Mouse (Mus musculus): Measurements from ENCODE around the gene Jak1. TPM values are rescaled to one million over a fixed set of nuclear protein-coding genes. Genes with fewer than 3 reads are reported as not detected.

Jak1 gene
- polyA plus RNA-seq, 1 experiment from 2014 or later: 106 TPM

DNA sequence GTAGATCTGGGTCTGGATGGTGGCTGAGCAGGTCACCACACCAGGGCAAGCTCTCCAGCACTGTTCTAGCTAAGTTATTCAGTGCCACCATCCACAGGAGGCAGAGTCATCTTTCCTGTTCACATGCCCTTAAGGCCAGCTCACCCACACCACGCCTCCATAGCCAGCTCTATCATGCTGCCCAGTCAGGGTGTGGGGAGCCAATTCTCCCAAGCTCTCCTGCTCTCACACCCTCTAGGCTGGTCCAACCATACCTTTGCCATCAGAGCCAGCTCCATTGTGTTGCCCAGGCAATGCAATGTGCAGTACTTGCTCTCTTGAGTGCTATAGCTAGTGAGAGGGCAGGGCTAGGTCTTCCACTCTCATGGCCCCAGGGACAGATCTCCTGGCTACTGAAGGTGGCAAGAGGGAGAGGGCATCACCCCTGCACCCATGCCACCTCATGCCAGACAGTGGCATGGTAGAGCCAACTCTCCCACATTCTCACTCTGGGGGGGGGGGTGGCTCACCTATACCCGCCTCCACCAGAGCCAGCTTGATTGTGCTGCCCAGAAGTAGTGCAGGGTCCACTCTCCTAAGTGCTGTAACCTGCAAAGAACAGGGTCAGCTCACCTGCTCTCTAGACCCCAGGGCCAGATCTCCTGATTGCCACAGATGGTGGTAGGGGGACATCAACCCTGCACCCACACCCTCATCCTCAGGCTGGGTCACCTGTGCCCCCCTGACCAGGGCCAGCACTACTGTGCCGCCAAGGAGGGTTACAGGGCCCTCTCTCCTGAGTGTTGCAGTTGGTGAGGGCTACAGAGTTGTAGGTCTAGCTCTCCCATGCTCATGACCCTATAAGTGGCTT is 25.5 kb downstream of the Jak1 start:
- H3K27ac ChIP-seq: no peak overlapping the region
- 100% methylated on average over 2 of the region's 3 CpGs for WGBS (ENCODE audit: missing documents)
- peaks cover 95% of the 10 kb centered on the region for H3K79me2 ChIP-seq (ENCODE audit: inconsistent target)
- H3K4me3 ChIP-seq (ENCODE audit: inconsistent target): no peak overlapping the region
- H3K36me3 ChIP-seq (ENCODE audit: inconsistent target): no peaks in the 10 kb centered on the region

DNA sequence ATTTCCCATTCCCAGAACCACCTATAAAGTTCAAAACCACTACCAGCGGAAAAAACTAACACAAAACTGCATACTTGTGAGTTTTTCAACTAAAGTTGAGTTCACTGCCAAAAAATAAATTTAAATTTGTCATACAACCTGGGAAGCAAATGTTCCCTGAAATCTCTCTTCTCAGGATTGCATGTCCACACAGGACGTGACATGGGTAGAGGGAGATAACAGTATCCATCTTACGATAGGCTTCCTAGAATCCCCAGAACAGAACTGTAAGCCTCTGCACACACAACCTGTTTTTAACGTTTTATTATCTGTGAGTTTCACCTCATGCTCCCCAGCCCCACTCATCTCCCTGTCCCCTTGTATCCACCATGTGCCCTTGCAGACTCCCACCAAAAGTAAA is 26.5 kb downstream of the Jak1 start:
- no peaks in the 10 kb centered on the region for H3K36me3 ChIP-seq (ENCODE audit: inconsistent target)
- H3K4me3 ChIP-seq (ENCODE audit: inconsistent target): no peak overlapping the region
- H3K79me2 ChIP-seq (ENCODE audit: inconsistent target): peaks cover 95% of the 10 kb centered on the region
- 87% methylated on average over 4 of the region's 4 CpGs for WGBS (ENCODE audit: missing documents)
- no peak overlapping the region for H3K27ac ChIP-seq

DNA sequence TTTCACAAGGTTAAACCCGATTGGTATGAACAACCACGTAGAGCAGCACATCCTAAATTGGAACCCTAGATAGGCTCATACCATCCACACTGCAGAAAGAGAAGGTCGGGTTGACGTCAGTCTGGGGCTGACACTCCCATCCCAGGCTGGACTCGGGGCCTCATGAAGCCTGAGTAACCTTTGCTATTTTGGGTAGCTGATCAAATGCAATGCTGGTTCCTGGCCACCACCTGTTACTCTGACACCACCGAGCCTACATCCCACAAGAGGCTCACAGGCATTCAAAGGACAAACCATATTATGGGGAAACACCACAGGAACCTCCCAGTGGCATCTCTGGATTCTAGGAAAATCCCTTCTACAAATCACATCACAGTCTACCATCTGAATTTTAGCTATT is 28.3 kb downstream of the Jak1 start:
- Histone ChIP-seq H3K27ac (no peak overlapping the region), H3K79me2 (ENCODE audit: inconsistent target) (peaks cover 100% of the 10 kb centered on the region), H3K36me3 (ENCODE audit: inconsistent target) (no peaks in the 10 kb centered on the region), H3K4me3 (ENCODE audit: inconsistent target) (no peak overlapping the region)
- 82% methylated on average over 6 of the region's 6 CpGs for WGBS (ENCODE audit: missing documents)

DNA sequence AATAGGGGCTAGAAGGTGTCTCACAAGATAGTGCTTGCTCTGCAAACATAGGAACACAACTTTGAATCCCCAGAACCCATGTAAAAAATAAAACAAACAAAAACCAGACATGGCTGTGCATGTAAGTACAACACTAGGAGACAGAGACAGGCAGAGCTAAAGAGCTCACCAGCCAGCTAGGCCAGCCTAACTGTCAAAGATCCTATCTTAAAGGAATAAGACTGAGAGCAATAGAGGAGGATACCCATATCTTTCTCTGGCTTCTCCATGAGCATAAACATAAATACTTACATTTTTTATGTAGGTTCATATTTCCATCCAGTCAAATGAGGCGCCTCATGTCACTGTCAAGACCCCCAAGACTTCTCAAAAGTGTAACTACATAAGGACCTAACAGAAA is 29.1 kb downstream of the Jak1 start:
- H3K79me2 ChIP-seq (ENCODE audit: inconsistent target): peaks cover 100% of the 10 kb centered on the region
- no peak overlapping the region for H3K27ac ChIP-seq
- H3K4me3 ChIP-seq (ENCODE audit: inconsistent target): no peak overlapping the region
- H3K36me3 ChIP-seq (ENCODE audit: inconsistent target): no peaks in the 10 kb centered on the region
- 91% methylated on average over 1 of the region's 1 CpGs for WGBS (ENCODE audit: missing documents)

DNA sequence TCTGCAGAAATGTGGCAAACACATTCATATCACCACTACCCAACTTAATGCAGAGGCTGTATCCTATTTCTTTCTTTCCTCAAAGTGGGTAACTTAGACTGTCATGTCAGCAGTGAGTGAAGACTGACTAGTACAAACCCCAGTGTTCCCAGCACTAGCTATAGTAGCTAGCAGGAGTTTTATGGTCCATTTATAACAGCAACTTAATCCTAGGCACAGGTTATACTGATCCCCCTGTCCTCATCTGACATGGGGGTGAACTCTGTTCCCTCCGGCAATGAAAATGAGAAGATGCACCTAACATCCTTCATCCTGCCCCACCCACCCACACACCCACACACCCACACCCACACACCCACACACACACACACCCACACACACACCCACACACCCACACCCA is 30.3 kb downstream of the Jak1 start:
- Histone ChIP-seq H3K27ac (no peak overlapping the region), H3K4me3 (ENCODE audit: inconsistent target) (no peak overlapping the region), H3K36me3 (ENCODE audit: inconsistent target) (no peaks in the 10 kb centered on the region), H3K79me2 (ENCODE audit: inconsistent target) (peaks cover 100% of the 10 kb centered on the region)
- WGBS (ENCODE audit: missing documents): 73% methylated on average over 1 of the region's 1 CpGs

DNA sequence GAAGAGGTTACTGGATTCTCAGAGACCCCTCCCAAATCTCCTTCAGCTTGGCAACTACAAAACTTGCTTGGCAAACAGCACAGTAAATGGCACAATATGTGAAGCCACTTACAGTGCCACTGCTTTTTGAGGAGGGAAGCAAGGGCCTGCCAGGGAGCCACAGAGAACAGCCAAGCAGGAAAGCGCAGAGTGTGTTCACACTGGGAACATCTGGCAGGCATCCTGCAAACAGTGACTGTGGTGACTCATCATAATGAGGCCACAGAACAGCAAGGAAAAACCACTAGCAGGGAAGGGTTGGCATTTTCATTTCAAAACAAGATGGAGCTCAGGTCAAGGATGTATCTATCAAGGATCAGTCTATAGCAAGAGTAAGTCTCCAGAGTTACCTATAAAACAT is 30.8 kb downstream of the Jak1 start:
- 38% methylated on average over 1 of the region's 1 CpGs for WGBS (ENCODE audit: missing documents)
- Histone ChIP-seq H3K4me3 (ENCODE audit: inconsistent target) (no peak overlapping the region), H3K27ac (no peak overlapping the region), H3K79me2 (ENCODE audit: inconsistent target) (peaks cover 100% of the 10 kb centered on the region), H3K36me3 (ENCODE audit: inconsistent target) (no peaks in the 10 kb centered on the region)

DNA sequence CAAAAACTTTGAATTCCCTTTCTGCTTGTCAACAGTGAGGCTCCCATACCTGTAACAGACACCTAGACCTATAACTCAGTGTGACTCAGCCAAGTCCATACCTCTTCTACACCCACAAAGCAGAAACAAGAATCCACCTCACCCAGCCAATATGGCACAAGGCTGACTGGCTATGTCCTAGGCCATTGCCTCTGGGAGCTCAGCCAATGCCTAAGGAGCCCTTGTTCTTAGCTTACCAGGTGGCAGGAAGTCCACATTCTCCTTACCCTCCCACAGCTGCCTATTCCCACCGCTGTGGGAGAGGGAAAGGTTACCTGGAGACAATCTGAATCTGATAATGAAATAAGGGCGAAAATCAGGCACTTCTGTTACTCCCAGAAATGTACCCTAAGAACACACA is 34.5 kb downstream of the Jak1 start:
- H3K4me3 ChIP-seq (ENCODE audit: inconsistent target): no peak overlapping the region
- no peaks in the 10 kb centered on the region for H3K36me3 ChIP-seq (ENCODE audit: inconsistent target)
- peaks cover 98% of the 10 kb centered on the region for H3K79me2 ChIP-seq (ENCODE audit: inconsistent target)
- no peak overlapping the region for H3K27ac ChIP-seq
- WGBS (ENCODE audit: missing documents): 78% methylated on average over 2 of the region's 2 CpGs

DNA sequence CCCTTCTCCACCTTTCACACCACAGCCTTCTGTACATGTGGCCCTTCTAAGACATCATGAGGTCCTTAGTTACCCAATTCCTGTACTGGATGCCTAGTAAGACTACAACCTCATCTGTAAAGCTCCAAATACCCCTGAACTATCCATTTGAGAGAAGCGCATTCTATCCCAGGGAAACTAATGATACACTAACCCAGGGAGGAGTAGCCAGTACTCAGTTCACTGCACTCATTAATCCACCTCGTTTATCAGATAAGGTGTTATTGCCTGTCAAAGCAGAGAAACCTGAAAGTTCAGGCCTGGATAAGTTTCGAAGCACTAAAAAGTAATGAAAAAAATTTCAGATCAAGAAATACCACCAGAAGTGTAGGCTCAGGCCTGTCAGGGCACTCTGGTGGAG is 37.7 kb downstream of the Jak1 start:
- Histone ChIP-seq H3K27ac (no peak overlapping the region), H3K79me2 (ENCODE audit: inconsistent target) (peaks cover 98% of the 10 kb centered on the region), H3K36me3 (ENCODE audit: inconsistent target) (no peaks in the 10 kb centered on the region), H3K4me3 (ENCODE audit: inconsistent target) (no peak overlapping the region)
- 88% methylated on average over 3 of the region's 3 CpGs for WGBS (ENCODE audit: missing documents)

DNA sequence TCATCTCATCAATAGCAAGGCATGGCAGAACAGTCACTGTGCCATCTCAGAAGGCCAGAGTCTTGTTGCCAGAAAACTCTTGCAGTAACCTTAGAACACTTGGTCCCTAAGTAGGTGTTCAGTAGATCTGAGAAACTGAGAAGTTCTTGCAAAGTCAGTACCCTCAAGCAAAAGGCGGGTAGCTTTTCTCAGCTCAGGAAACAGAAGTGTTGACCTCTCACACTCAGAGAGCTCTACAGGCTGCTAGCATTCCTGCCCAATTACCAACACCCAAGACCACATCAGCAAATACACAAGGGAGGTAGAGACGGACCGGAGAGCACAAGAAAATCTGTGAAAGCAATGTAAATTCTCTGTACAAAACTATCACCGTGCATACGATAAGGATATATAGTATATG is 39.1 kb downstream of the Jak1 start:
- no peak overlapping the region for H3K4me3 ChIP-seq (ENCODE audit: inconsistent target)
- WGBS (ENCODE audit: missing documents): 68% methylated on average over 5 of the region's 5 CpGs

DNA sequence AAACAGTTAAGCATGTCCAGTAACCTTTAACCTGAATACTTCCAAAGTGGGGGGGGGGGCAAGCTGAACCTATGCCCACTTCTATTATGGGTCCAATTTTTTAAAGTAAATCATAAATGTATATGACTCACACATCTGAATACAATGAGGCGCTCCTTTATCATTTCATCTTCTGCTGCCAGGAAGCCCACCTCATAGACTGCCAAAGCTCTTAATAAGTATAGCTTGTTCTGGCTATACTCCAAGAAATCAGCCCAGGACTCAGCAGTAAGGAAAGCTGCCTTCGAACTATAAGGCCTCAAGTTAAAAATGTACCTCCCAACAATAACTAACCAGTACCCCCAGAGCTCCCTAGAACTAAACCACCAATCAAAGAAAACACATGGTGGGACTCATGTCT is 44.1 kb downstream of the Jak1 start:
- H3K27ac ChIP-seq: no peak overlapping the region
- H3K4me3 ChIP-seq (ENCODE audit: inconsistent target): no peak overlapping the region
- 85% methylated on average over 2 of the region's 2 CpGs for WGBS (ENCODE audit: missing documents)
- H3K36me3 ChIP-seq (ENCODE audit: inconsistent target): no peaks in the 10 kb centered on the region
- H3K79me2 ChIP-seq (ENCODE audit: inconsistent target): peaks cover 100% of the 10 kb centered on the region

More for the DNA sequence above, 39.1 kb downstream of the Jak1 start:
- Histone ChIP-seq H3K36me3 (ENCODE audit: inconsistent target) (no peaks in the 10 kb centered on the region), H3K79me2 (ENCODE audit: inconsistent target) (peaks cover 98% of the 10 kb centered on the region), H3K27ac (no peak overlapping the region)

DNA sequence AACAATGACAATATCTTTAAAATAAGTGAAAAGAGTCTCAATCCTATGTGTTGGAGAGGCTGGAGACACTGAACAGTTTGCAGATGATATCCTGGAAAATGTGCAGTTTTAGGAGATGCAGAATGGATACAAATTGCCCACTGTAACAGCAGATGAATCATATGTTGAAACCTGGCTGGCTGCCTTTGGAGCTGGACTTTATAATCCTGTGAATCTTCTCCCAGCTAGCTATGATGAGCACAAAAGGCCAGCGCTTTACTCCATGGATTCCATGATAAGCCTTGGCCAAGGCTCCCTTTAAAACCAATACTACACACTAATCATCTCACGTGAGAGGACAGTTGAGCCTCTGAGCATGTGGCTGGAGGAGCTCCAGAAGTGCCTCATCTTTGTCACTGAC is 45.2 kb downstream of the Jak1 start:
- Histone ChIP-seq H3K36me3 (ENCODE audit: inconsistent target) (no peaks in the 10 kb centered on the region), H3K4me3 (ENCODE audit: inconsistent target) (no peak overlapping the region), H3K27ac (no peak overlapping the region), H3K79me2 (ENCODE audit: inconsistent target) (peaks cover 100% of the 10 kb centered on the region)
- 96% methylated on average over 2 of the region's 2 CpGs for WGBS (ENCODE audit: missing documents)

DNA sequence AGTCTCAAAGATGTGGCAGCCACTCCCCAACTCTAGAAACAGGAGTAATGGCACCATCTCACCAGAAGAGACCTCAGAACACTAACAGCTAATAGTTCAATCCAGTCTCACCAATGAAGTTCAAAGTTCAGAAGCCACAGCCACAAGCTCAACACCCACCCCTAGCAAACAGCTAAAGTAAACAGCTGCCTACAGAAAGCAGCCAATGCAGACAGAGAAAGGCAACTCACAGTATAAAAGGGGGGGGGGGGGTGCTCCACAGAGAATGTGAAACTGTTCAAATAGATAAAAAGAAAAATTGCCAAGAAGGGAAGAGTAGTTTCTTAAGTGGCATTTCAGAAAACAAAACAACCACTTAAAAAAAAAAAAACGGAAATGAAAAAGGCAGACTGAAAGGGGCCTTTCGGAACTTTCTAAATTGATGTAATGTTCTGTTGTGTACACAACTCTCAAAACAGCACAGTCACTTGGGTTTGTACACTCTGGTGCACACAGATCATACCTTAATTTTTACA is 48.0 kb downstream of the Jak1 start:
- 30% methylated on average over 2 of the region's 2 CpGs for WGBS (ENCODE audit: missing documents)
- no peak overlapping the region for H3K27ac ChIP-seq
- peaks cover 98% of the 10 kb centered on the region for H3K79me2 ChIP-seq (ENCODE audit: inconsistent target)
- no peak overlapping the region for H3K4me3 ChIP-seq (ENCODE audit: inconsistent target)
- H3K36me3 ChIP-seq (ENCODE audit: inconsistent target): no peaks in the 10 kb centered on the region

DNA sequence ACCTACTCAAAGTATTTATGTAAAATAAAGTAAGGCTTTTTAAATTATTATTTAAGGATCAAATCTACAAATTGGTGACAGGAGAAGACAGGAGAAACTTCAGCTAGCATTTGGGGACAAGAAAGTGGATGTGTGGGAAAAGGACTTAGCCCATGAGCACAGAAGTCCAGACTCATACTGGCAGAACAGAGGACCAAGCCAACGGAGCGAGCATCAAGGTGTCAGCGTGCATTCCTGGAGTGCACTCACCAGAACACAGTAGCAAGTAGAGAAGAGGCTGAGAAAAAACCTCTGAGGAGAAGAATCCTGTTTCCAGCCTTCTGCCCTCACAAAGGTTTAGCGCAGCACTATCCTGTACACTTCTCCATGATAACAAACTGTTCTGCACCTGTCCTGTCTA is 48.8 kb downstream of the Jak1 start:
- H3K4me3 ChIP-seq (ENCODE audit: inconsistent target): no peak overlapping the region
- peaks cover 98% of the 10 kb centered on the region for H3K79me2 ChIP-seq (ENCODE audit: inconsistent target)
- H3K27ac ChIP-seq: no peak overlapping the region
- H3K36me3 ChIP-seq (ENCODE audit: inconsistent target): no peaks in the 10 kb centered on the region
- 100% methylated on average over 4 of the region's 4 CpGs for WGBS (ENCODE audit: missing documents)

DNA sequence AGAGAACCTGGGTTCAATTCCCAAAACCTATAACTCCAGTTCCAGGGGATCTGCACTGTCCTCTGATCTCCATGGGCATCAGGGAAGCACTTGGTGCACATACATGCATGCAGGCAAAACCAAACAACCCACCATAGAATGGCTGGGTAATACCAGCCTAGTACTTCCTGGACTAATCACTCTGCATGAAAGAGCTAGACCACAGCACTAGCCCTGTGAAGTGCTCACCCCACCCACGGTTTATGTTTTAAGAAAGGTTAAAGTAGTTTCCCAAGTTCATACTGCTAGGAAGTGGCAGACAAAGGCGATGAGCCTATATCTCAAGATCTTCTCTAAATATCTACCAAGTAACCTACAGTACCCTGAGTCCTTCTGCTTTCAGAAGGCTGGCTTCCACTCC is 51.6 kb downstream of the Jak1 start:
- 51% methylated on average over 2 of the region's 2 CpGs for WGBS (ENCODE audit: missing documents)
- Histone ChIP-seq H3K27ac (no peak overlapping the region), H3K4me3 (ENCODE audit: inconsistent target) (no peak overlapping the region), H3K79me2 (ENCODE audit: inconsistent target) (peaks cover 98% of the 10 kb centered on the region), H3K36me3 (ENCODE audit: inconsistent target) (no peaks in the 10 kb centered on the region)

DNA sequence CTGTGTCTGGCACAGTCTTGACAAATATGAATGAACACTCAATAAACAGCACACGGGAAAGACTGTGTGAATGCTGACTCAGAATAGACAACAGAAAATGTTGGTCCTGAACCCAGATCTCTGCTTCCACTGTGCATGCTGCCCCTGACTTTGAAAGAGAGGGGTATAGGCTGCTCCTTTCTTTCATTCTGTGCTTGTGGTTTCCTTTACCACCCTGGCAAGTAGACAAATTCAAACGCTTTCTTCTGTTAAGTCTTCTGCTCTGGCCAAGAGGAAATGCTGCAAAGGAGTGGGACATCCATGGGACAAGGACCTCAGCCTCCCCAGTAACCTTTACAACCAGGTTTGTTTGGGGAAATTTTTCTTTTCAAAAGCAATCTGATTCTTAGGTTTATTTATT is 57.6 kb downstream of the Jak1 start:
- Histone ChIP-seq H3K27ac (no peak overlapping the region), H3K4me3 (ENCODE audit: inconsistent target) (no peak overlapping the region), H3K36me3 (ENCODE audit: inconsistent target) (no peaks in the 10 kb centered on the region), H3K79me2 (ENCODE audit: inconsistent target) (peaks cover 100% of the 10 kb centered on the region)
- WGBS (ENCODE audit: missing documents): 34% methylated on average over 2 of the region's 2 CpGs

DNA sequence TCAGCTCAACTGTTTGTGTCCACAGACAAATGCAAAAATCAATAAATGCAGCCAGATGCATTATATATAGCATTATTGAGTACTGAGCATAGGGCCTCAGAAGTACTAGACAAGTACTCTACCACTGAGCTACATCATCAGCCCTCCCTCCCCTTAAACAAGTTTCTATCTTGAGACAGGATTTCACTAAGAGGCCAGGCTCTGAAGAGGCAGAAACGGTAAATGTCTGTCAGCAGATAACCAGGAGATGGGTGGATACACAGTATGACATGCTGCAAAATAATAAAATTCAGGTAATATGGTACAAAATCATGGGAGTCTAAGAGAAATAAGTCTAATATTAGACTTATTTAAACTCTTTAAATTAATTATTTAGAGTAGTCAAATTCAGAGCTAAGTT is 61.6 kb downstream of the Jak1 start:
- no peak overlapping the region for H3K27ac ChIP-seq
- no peaks in the 10 kb centered on the region for H3K36me3 ChIP-seq (ENCODE audit: inconsistent target)
- H3K79me2 ChIP-seq (ENCODE audit: inconsistent target): peaks cover 98% of the 10 kb centered on the region
- H3K4me3 ChIP-seq (ENCODE audit: inconsistent target): no peak overlapping the region
- no CpG with 5 or more reads among the region's 1 CpGs for WGBS (ENCODE audit: missing documents)

Data from macrophage (primary cell).